Comparison of ENCODE assay signal across 15 mouse cellular contexts in genomic region chr6:92497279-92497678, GRCm38 (mm10).
"Had no signal": no experiment of that assay in that cellular context is flagged by ENCODE, and none has a peak within 500 bp of the region (broad histone marks: within the 10 kb centered on the region; RNA-seq: fewer than 3 reads in every experiment).

No protein-coding gene starts in this region.

- DNase-seq: kidney, postnatal 10 days; kidney, postnatal 4 days; liver; liver, embryonic 13.5 days; liver, postnatal 0 days; lung, postnatal 14 days; right cerebral cortex, postnatal 14 days; thymus, adult 2 months; thymus, postnatal 25 days had no signal

- H3K36me3 ChIP-seq: liver, embryonic 13.5 days; lung, embryonic 15.5 days; stomach, embryonic 15.5 days had no signal

- H3K4me3 ChIP-seq: limb, embryonic 12.5 days; liver, embryonic 13.5 days; lung, embryonic 15.5 days; megakaryocyte, embryonic 14.5 days; stomach, embryonic 15.5 days had no signal

- H3K9me3 ChIP-seq: limb, embryonic 12.5 days; liver, embryonic 13.5 days; lung, embryonic 15.5 days; stomach, embryonic 15.5 days had no signal

- H3K4me1 ChIP-seq: liver, embryonic 13.5 days; megakaryocyte, embryonic 14.5 days had no signal

- ATAC-seq: liver, postnatal 0 days had no signal

- H3K4me2 ChIP-seq: limb, embryonic 12.5 days; liver, embryonic 13.5 days; lung, embryonic 15.5 days; midbrain, embryonic 11.5 days; stomach, embryonic 15.5 days had no signal

- H3K27ac ChIP-seq: limb, embryonic 12.5 days; liver, embryonic 13.5 days; lung, embryonic 15.5 days; macrophage; stomach, embryonic 15.5 days had no signal

- H3K9ac ChIP-seq: limb, embryonic 12.5 days; liver, embryonic 13.5 days; liver, postnatal 0 days; lung, embryonic 15.5 days; stomach, embryonic 15.5 days had no signal

- H3K27me3 ChIP-seq: limb, embryonic 12.5 days; liver, embryonic 13.5 days; lung, embryonic 15.5 days; megakaryocyte, embryonic 14.5 days; stomach, embryonic 15.5 days had no signal
